Mouse (Mus musculus): ENCODE results near the gene Rad54l.
A peak's percentile ranks its signal among the peaks of the same experiment; 100 is the strongest.

Gene Rad54l

GRCm38 (mm10) chr4:116070116-116070515 lies 53.4 kb downstream of the Rad54l start:
- DNase-seq = no peak

- no peak for DNase-seq
These were observed 59.6 kb downstream of the Rad54l start for GRCm38 (mm10) chr4:116063855-116064254.

- DNase-seq = no peak
These were observed 64.3 kb downstream of the Rad54l start for GRCm38 (mm10) chr4:116059012-116059726.

GRCm38 (mm10) chr4:116057559-116057958 lies 65.9 kb downstream of the Rad54l start:
- no peak for DNase-seq

- peak; percentile 91 for DNase-seq
These were observed 70.0 kb downstream of the Rad54l start, which contains the start of gene Nsun4 for GRCm38 (mm10) chr4:116053399-116053961. Gene Nsun4, minus strand, starts transcription at chr4:116053876.

- peak; percentile 54 for DNase-seq
These were observed 70.8 kb downstream of the Rad54l start for GRCm38 (mm10) chr4:116052526-116053293.

GRCm38 (mm10) chr4:116049211-116049610 lies 74.3 kb downstream of the Rad54l start:
- no peak for DNase-seq

- DNase-seq = no peak
These were observed 75.2 kb downstream of the Rad54l start for GRCm38 (mm10) chr4:116048130-116048920.

- DNase-seq = no peak
These were observed 75.8 kb downstream of the Rad54l start for GRCm38 (mm10) chr4:116047681-116048080.

GRCm38 (mm10) chr4:116046604-116047003 lies 76.9 kb downstream of the Rad54l start:
- no peak for DNase-seq
